Mouse (Mus musculus) kidney, embryonic 14.5 days (tissue): ENCODE data around the gene Tubb3. TPM values are rescaled to one million over a fixed set of nuclear protein-coding genes. Genes with fewer than 3 reads are reported as not detected.

ENCODE experiments used
- ATAC-seq: fragments of 200-750 bp; cut with Nextera tagmentation; 2 replicates; pipeline ENCODE4 v1.8.0; 2017; ENCODE audit warnings: moderate number of reproducible peaks, mild to moderate bottlenecking, moderate TSS enrichment, moderate library complexity; ENCODE audit not compliant: low FRiP score, low TSS enrichment
- H3K27ac ChIP-seq: fragments of 300-500 bp; sonication (generic); 2 replicates; pipeline ENCODE4 v1.5.1; 2014; ENCODE audit warnings: low read depth, mild to moderate bottlenecking, low read length, moderate library complexity, mixed read lengths
- H3K27me3 ChIP-seq: fragments of 300-500 bp; sonication (generic); 2 replicates; pipeline ENCODE4 v1.6.1; 2014; ENCODE audit warnings: mild to moderate bottlenecking, low read length; ENCODE audit not compliant: control insufficient read depth, insufficient read depth
- H3K36me3 ChIP-seq: fragments of 300-500 bp; sonication (generic); 2 replicates; pipeline ENCODE4 v1.6.1; 2014; ENCODE audit warnings: low read length, mixed read lengths; ENCODE audit not compliant: control insufficient read depth, insufficient read depth
- H3K4me1 ChIP-seq: fragments of 300-500 bp; sonication (generic); 2 replicates; pipeline ENCODE4 v1.6.1; 2014; ENCODE audit warnings: low read length, mixed read lengths; ENCODE audit not compliant: control insufficient read depth, insufficient read depth
- H3K4me2 ChIP-seq: fragments of 300-500 bp; sonication (generic); replicated peaks from 2 replicates; pipeline ENCODE4 v1.6.1; 2014; ENCODE audit warnings: low read depth, mild to moderate bottlenecking, low read length
- H3K4me3 ChIP-seq: fragments of 300-500 bp; sonication (generic); 2 replicates; pipeline ENCODE4 v1.5.1; 2014; ENCODE audit warnings: mild to moderate bottlenecking, low read length
- H3K9ac ChIP-seq: fragments of 300-500 bp; sonication (generic); 2 replicates; pipeline ENCODE4 v1.6.1; 2014; ENCODE audit warnings: low read depth, mild to moderate bottlenecking, low read length, moderate library complexity
- H3K9me3 ChIP-seq: fragments of 300-500 bp; sonication (generic); 2 replicates; pipeline ENCODE4 v1.6.1; 2016; ENCODE audit warnings: low read length; ENCODE audit not compliant: control insufficient read depth
- WGBS: fragments of 180-500 bp; shearing (Covaris S2); extraction: QIAGEN DNeasy Blood & Tissue Kit; methylation state at CpG from one replicate; pipeline ENCODE4 v1.1.7; 2014; 5-methylcytosine and 5-hydroxymethylcytosine counted together
- polyA plus RNA-seq: library from polyadenylated mRNA; unstranded; fragments of >200 nt; fragmentation: Nextera tagmentation; extraction: Ambion mirVana; gene quantifications from 2 replicates; pipeline ENCODE4 v1.2.1, GENCODE M21; 2014

The Tubb3 gene
- polyA plus RNA-seq, 1 experiment from 2014 or later = 1.9 TPM

DNA sequence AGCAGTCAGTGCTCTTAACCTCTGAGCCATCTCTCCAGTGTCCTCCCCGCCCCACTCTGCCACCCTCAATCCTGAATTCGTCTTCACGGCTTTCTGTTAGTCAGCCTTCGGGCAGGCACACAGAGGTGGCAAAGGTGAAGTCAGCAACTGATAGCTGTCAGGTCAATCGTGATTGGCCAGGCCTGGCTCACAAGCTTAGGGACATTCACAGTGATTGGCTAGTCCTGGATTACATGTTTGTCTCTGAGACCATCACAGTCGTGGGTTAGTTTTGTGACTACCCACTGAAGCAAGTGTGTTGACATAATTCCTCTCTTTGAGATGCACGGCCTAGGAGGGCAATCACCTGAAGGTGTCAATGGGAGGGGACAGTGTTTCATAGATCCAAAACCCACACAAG, 42.1 kb downstream of the Tubb3 start:
- no peak for ATAC-seq

DNA sequence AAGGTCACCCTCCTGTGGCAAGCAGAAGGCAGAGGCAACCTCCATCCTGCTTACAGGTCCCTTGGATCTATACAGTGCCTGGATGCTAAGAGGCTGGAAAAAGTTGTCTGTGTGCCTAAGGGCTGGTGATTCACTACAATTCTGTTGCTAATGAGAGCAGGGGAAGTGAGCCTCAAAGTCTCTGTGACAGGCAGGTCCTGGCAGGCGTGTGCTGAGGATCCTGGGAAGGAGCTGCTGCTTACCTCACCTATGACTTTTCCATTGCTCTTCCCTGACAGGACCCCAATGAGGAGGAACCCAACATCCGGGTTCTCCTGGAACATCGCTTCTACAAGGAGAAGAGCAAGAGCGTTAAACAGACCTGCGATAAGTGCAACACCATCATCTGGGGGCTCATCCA, 42.7 kb downstream of the Tubb3 start:
- no peaks in the 10 kb centered on the region for H3K9me3 ChIP-seq
- H3K4me3 ChIP-seq = no peak overlapping the region
- H3K4me2 ChIP-seq = no peak overlapping the region
- WGBS = 78% methylated on average over 5 of the region's 5 CpGs
- H3K27me3 ChIP-seq = no peaks in the 10 kb centered on the region
- H3K9ac ChIP-seq = no peak overlapping the region
- peaks cover 44% of the 10 kb centered on the region for H3K36me3 ChIP-seq
- ATAC-seq = no peak
- no peaks in the 10 kb centered on the region for H3K4me1 ChIP-seq
- H3K27ac ChIP-seq = no peak overlapping the region

More for the DNA sequence above, 42.1 kb downstream of the Tubb3 start:
- Histone ChIP-seq H3K4me2 (no peak overlapping the region), H3K27me3 (no peaks in the 10 kb centered on the region), H3K36me3 (peaks cover 41% of the 10 kb centered on the region), H3K9me3 (no peaks in the 10 kb centered on the region), H3K27ac (no peak overlapping the region), H3K9ac (no peak overlapping the region), H3K4me3 (no peak overlapping the region), H3K4me1 (no peaks in the 10 kb centered on the region)
- 73% methylated on average over 7 of the region's 7 CpGs for WGBS

DNA sequence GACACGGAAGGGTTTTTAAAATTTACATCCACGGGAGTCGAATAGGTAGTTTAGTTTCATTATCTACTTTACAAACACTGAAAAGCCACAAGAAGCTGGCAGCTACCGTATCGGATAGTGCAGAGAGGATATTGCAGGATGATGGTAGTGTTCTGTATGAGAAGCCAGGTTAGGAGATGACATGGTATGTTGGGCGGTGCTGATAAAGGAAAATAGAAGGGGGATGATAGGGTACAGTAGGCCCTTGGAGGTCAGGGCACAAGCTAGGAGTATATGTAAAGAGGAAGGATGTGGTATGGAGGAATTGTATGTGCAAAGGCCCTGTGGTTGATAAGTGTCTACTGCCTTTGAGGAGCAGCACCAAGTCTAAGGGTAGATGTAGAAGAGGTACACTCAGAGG, 43.3 kb downstream of the Tubb3 start:
- Histone ChIP-seq H3K9ac (no peak overlapping the region), H3K27me3 (no peaks in the 10 kb centered on the region), H3K9me3 (no peaks in the 10 kb centered on the region), H3K36me3 (peaks cover 49% of the 10 kb centered on the region), H3K4me2 (no peak overlapping the region), H3K27ac (no peak overlapping the region), H3K4me1 (no peaks in the 10 kb centered on the region), H3K4me3 (no peak overlapping the region)
- 94% methylated on average over 6 of the region's 6 CpGs for WGBS
- ATAC-seq = no peak

DNA sequence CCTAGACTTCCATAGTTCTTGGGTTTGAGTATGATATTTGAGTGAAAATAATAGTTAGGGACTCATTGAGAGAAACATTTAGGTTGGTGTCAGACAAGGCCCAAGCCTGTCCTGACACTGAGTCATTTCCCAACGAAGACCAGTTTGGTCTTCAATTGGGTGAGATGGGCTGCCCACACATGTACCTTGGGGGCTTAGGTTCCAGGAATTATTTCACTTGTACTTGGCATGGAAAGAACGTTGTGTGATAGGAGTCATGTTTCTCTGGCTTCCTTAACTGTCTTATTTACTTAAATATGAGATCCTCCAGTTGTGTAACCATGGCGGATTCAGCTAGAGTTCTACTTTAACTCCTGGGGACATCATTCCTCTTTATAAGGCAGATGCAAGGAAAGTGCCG, 52.4 kb downstream of the Tubb3 start:
- Histone ChIP-seq H3K27ac (no peak overlapping the region), H3K4me2 (no peak overlapping the region), H3K27me3 (no peaks in the 10 kb centered on the region), H3K9me3 (no peaks in the 10 kb centered on the region), H3K9ac (no peak overlapping the region), H3K4me1 (no peaks in the 10 kb centered on the region), H3K36me3 (peaks cover 30% of the 10 kb centered on the region), H3K4me3 (no peak overlapping the region)
- ATAC-seq = no peak
- WGBS = 85% methylated on average over 4 of the region's 4 CpGs

DNA sequence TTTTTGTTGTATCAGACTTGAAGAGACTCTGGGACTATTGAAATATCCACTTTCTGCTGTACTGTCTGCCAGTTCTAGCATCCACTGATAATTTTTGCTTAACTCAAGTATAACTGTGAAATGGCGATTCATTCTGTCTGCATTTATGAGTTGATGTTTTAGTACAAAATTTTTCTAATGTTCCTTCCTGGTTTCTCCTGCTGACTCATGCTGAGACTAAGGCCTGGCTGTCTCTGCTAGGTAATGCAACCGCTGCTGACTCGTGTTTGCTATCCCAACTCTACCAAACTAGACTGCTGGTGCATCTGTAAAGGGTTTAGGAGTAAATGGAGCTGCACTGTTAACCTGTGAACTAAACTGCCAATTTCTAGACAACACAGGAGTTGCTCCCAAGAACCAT, 56.3 kb downstream of the Tubb3 start:
- Histone ChIP-seq H3K4me3 (no peak overlapping the region), H3K36me3 (peaks cover 2% of the 10 kb centered on the region; the same call in 1 of the 2 replicates), H3K27me3 (no peaks in the 10 kb centered on the region), H3K4me1 (no peaks in the 10 kb centered on the region), H3K9ac (no peak overlapping the region), H3K27ac (no peak overlapping the region), H3K4me2 (no peak overlapping the region), H3K9me3 (no peaks in the 10 kb centered on the region)
- WGBS = 72% methylated on average over 3 of the region's 3 CpGs
- no peak for ATAC-seq

Other genes with a start within 250 kb of the Tubb3 start
- 0.61 and 0.99 TPM in 2 replicates for gene Dpep1, start 225.2 kb upstream of the Tubb3 start, polyA plus RNA-seq
- 78.5 and 85.2 TPM in 2 replicates for gene Chmp1a, start 198.7 kb upstream of the Tubb3 start, polyA plus RNA-seq
- 5.1 and 5.8 TPM in 2 replicates for gene Spata33, start 198.6 kb upstream of the Tubb3 start, polyA plus RNA-seq
- 33.5 and 36.4 TPM in 2 replicates for gene Cdk10, start 186.6 kb upstream of the Tubb3 start, polyA plus RNA-seq
- 2.2 and 3.2 TPM in 2 replicates for gene Spata2l, start 175.2 kb upstream of the Tubb3 start, polyA plus RNA-seq
- 17.2 and 20.4 TPM in 2 replicates for gene Zfp276, start 157.2 kb upstream of the Tubb3 start, polyA plus RNA-seq
- 18.0 and 25.9 TPM in 2 replicates for gene Vps9d1, start 157.1 kb upstream of the Tubb3 start, polyA plus RNA-seq
- gene Fanca, start 92.8 kb upstream of the Tubb3 start, polyA plus RNA-seq = 48.7 and 49.9 TPM in 2 replicates
- 2.2 and 3.9 TPM in 2 replicates for gene Spire2, start 78.7 kb upstream of the Tubb3 start, polyA plus RNA-seq
- 115 and 157 TPM in 2 replicates for gene Tcf25, start 37.7 kb upstream of the Tubb3 start, polyA plus RNA-seq
- not detected in 2 replicates for gene Mc1r, start 4.3 kb upstream of the Tubb3 start, polyA plus RNA-seq
- 24.2 and 35.7 TPM in 2 replicates for gene Def8, start 12.1 kb downstream of the Tubb3 start, polyA plus RNA-seq
- 36.2 and 43.2 TPM in 2 replicates for gene Afg3l1, start 66.5 kb downstream of the Tubb3 start, polyA plus RNA-seq
- 3.4 and 4.8 TPM in 2 replicates for gene Dbndd1, start 104.0 kb downstream of the Tubb3 start, polyA plus RNA-seq
- 32.9 and 36.2 TPM in 2 replicates for gene Gas8, start 107.4 kb downstream of the Tubb3 start, polyA plus RNA-seq
- 9.8 and 11.2 TPM in 2 replicates for gene Rhou, start 242.5 kb downstream of the Tubb3 start, polyA plus RNA-seq